Mouse (Mus musculus): Measurements from ENCODE around the gene Gm49510.

- TF ChIP-seq POLR2A (IDR thresholded peaks at IDR 0.05; ENCODE audit: control insufficient read depth, low read depth, low read length) (no peak), CTCF (IDR thresholded peaks at IDR 0.05; ENCODE audit: control insufficient read depth, insufficient read depth, insufficient replicate concordance, low read depth, low read length) (peak; percentile 62; the same call in 1 of the 2 replicates)
Observed at GRCm38 (mm10) chr15:78931577-78931976, 32.1 kb downstream of the Gm49510 start.

Data from testis, adult 2 months (tissue).